Mouse (Mus musculus) urinary bladder, postnatal 25 days (tissue): ENCODE data around the gene Ly6g5b.

ENCODE experiments used
- DNase-seq: peaks from one replicate; pipeline ENCODE4 v3.0.0; 2022; ENCODE audit warnings: low spot score

The Ly6g5b gene

GRCm38 (mm10) chr17:35115046-35116019 lies at the start of gene Ly6g5b:
Gene Ly6g5b (minus strand): TSS chr17:35115428.
- no peak for DNase-seq

- no peak for DNase-seq
Measured at GRCm38 (mm10) chr17:35164218-35164567, 49.0 kb upstream of the Ly6g5b start.

GRCm38 (mm10) chr17:35163326-35164081 lies 48.3 kb upstream of the Ly6g5b start:
- no peak for DNase-seq

GRCm38 (mm10) chr17:35162730-35163129 lies 47.5 kb upstream of the Ly6g5b start:
- DNase-seq, result no peak

- no peak for DNase-seq
Measured at GRCm38 (mm10) chr17:35162121-35162520, 46.9 kb upstream of the Ly6g5b start.

GRCm38 (mm10) chr17:35161421-35161820 lies 46.2 kb upstream of the Ly6g5b start:
- no peak for DNase-seq

- no peak for DNase-seq
Measured at GRCm38 (mm10) chr17:35159638-35160037, 44.4 kb upstream of the Ly6g5b start.

GRCm38 (mm10) chr17:35158850-35159593 lies 43.8 kb upstream of the Ly6g5b start:
- no peak for DNase-seq

- no peak for DNase-seq
Measured at GRCm38 (mm10) chr17:35157661-35158175, 42.5 kb upstream of the Ly6g5b start.

GRCm38 (mm10) chr17:35157254-35157653 lies 42.0 kb upstream of the Ly6g5b start:
- no peak for DNase-seq

- DNase-seq, result no peak
Measured at GRCm38 (mm10) chr17:35156461-35157200, 41.4 kb upstream of the Ly6g5b start.

- DNase-seq, result no peak
Measured at GRCm38 (mm10) chr17:35155451-35155850, 40.2 kb upstream of the Ly6g5b start.

- no peak for DNase-seq
Measured at GRCm38 (mm10) chr17:35154616-35155015, 39.4 kb upstream of the Ly6g5b start.

GRCm38 (mm10) chr17:35153931-35154330 lies 38.7 kb upstream of the Ly6g5b start:
- DNase-seq, result no peak

- DNase-seq, result no peak
Measured at GRCm38 (mm10) chr17:35153077-35153476, 37.8 kb upstream of the Ly6g5b start.

GRCm38 (mm10) chr17:35152121-35152520 lies 36.9 kb upstream of the Ly6g5b start:
- DNase-seq, result no peak

GRCm38 (mm10) chr17:35147922-35148639 lies 32.9 kb upstream of the Ly6g5b start:
- DNase-seq, result no peak

GRCm38 (mm10) chr17:35147348-35147747 lies 32.1 kb upstream of the Ly6g5b start:
- no peak for DNase-seq

GRCm38 (mm10) chr17:35146139-35146538 lies 30.9 kb upstream of the Ly6g5b start:
- no peak for DNase-seq

- DNase-seq, result no peak
Measured at GRCm38 (mm10) chr17:35141971-35142370, 26.7 kb upstream of the Ly6g5b start.
